Comparison of ENCODE assay signal across 29 mouse cellular contexts in genomic region chr4:89299721-89300120, GRCm38 (mm10). TPM values are rescaled to one million over a fixed set of nuclear protein-coding genes. Genes with fewer than 3 reads are reported as not detected.
"Had no signal": no experiment of that assay in that cellular context is flagged by ENCODE, and none has a peak within 500 bp of the region (broad histone marks: within the 10 kb centered on the region; RNA-seq: fewer than 3 reads in every experiment).

No protein-coding gene starts in this region.

- H3K4me3 ChIP-seq: heart, embryonic 10.5 days; heart, embryonic 12.5 days; hindbrain, embryonic 12.5 days; hindbrain, embryonic 15.5 days; intestine, embryonic 15.5 days; layer of hippocampus, adult 2 months; left cerebral cortex, adult 2 months; limb, embryonic 10.5 days; limb, embryonic 12.5 days; liver, embryonic 13.5 days had no signal

- H3K9me3 ChIP-seq: heart, embryonic 10.5 days; heart, embryonic 12.5 days; hindbrain, embryonic 12.5 days; hindbrain, embryonic 15.5 days; intestine, embryonic 15.5 days; limb, embryonic 10.5 days; limb, embryonic 12.5 days; liver, embryonic 13.5 days had no signal

- DNase-seq: gastrocnemius, postnatal 14 days; gastrocnemius, postnatal 36 days; heart, adult 11 months; heart, postnatal 10 days; heart, postnatal 4 days; kidney, adult 18-20 months; kidney, adult 8-10 months; kidney, postnatal 10 days; kidney, postnatal 25 days; kidney, postnatal 4 days; liver; liver, embryonic 13.5 days had no signal

- ATAC-seq: inflammation-experienced regulatory T-cells, adult 6 months; intestine, embryonic 15.5 days; intestine, postnatal 0 days had no signal

- H3K9ac ChIP-seq: heart, embryonic 12.5 days; hindbrain, embryonic 12.5 days; hindbrain, embryonic 15.5 days; intestine, embryonic 15.5 days; limb, embryonic 12.5 days; liver, embryonic 13.5 days had no signal

- H3K36me3 ChIP-seq: heart, embryonic 10.5 days; heart, embryonic 12.5 days; hindbrain, embryonic 12.5 days; hindbrain, embryonic 15.5 days; intestine, embryonic 15.5 days; limb, embryonic 10.5 days; limb, embryonic 12.5 days; liver, embryonic 13.5 days had no signal

- H3K27ac ChIP-seq: heart, embryonic 10.5 days; hindbrain, embryonic 12.5 days; hindbrain, embryonic 15.5 days; intestine, embryonic 15.5 days; layer of hippocampus, adult 2 months; left cerebral cortex, adult 2 months; limb, embryonic 10.5 days; limb, embryonic 12.5 days; liver, embryonic 13.5 days had no signal

- H3K4me2 ChIP-seq: heart, embryonic 12.5 days; hindbrain, embryonic 12.5 days; hindbrain, embryonic 15.5 days; intestine, embryonic 15.5 days; limb, embryonic 12.5 days; liver, embryonic 11.5 days; liver, embryonic 13.5 days had no signal

RNA-seq across cellular contexts. Expression of gene Cdkn2a, which starts 5.3 kb away (rescaled TPM):
- total RNA-seq: gastrocnemius, postnatal 14 days; gastrocnemius, postnatal 36 days; heart, postnatal 25 days; layer of hippocampus, adult 2 months; left cerebral cortex, adult 2 months had no signal
- polyA plus RNA-seq: heart, embryonic 10.5 days; heart, embryonic 12.5 days; heart, embryonic 14.5 days; heart, embryonic 16.5 days; hindbrain, embryonic 12.5 days; hindbrain, embryonic 15.5 days; intestine, embryonic 15.5 days; intestine, postnatal 0 days; kidney, embryonic 14.5 days; kidney, embryonic 16.5 days; limb, embryonic 10.5 days; limb, embryonic 12.5 days; liver, embryonic 11.5 days; liver, embryonic 13.5 days had no signal
